Mouse (Mus musculus) embryo, embryonic 9.5 days (tissue): ENCODE measurements around the gene Wdr82.
"Not testable (repeated sequence)": the region's sequence is repeated elsewhere in the genome, so short reads cannot be mapped to it uniquely, and the experiment has no call there.

Source experiments
- DNase-seq: peaks from one replicate; pipeline ENCODE4 v3.0.0-alpha.2; 2017; ENCODE audit errors: extremely low spot score

Gene Wdr82

GRCm38 (mm10) chr9:106166709-106167108 is 4.0 kb upstream of the Wdr82 start:
- no peak for DNase-seq

GRCm38 (mm10) chr9:106167241-106167640 is 3.5 kb upstream of the Wdr82 start:
- DNase-seq: no peak

- DNase-seq: no peak
Observed at GRCm38 (mm10) chr9:106167703-106168102, 3.0 kb upstream of the Wdr82 start.

GRCm38 (mm10) chr9:106169006-106169405 is 1.7 kb upstream of the Wdr82 start:
- not testable (repeated sequence) for DNase-seq

- no peak for DNase-seq
Observed at GRCm38 (mm10) chr9:106169917-106170316, 811 bp upstream of the Wdr82 start.

GRCm38 (mm10) chr9:106171346-106172158 is 824 bp downstream of the Wdr82 start:
- peak; percentile 69 for DNase-seq

- no peak for DNase-seq
Observed at GRCm38 (mm10) chr9:106172527-106172926, 1.8 kb downstream of the Wdr82 start.

- DNase-seq: no peak
Observed at GRCm38 (mm10) chr9:106173363-106173762, 2.6 kb downstream of the Wdr82 start.

GRCm38 (mm10) chr9:106175552-106176200 is 4.9 kb downstream of the Wdr82 start:
- DNase-seq: no peak

- no peak for DNase-seq
Observed at GRCm38 (mm10) chr9:106176769-106177168, 6.0 kb downstream of the Wdr82 start.

- DNase-seq: no peak
Observed at GRCm38 (mm10) chr9:106177799-106178198, 7.1 kb downstream of the Wdr82 start.

GRCm38 (mm10) chr9:106179454-106179853 is 8.7 kb downstream of the Wdr82 start:
- no peak for DNase-seq

- DNase-seq: no peak
Observed at GRCm38 (mm10) chr9:106179964-106180363, 9.2 kb downstream of the Wdr82 start.

GRCm38 (mm10) chr9:106182146-106182545 is 11.4 kb downstream of the Wdr82 start:
- DNase-seq: no peak

GRCm38 (mm10) chr9:106183996-106184395 is 13.3 kb downstream of the Wdr82 start:
- DNase-seq: no peak

GRCm38 (mm10) chr9:106191355-106191754 is 20.6 kb downstream of the Wdr82 start:
- no peak for DNase-seq

- no peak for DNase-seq
Observed at GRCm38 (mm10) chr9:106192024-106192423, 21.3 kb downstream of the Wdr82 start.

GRCm38 (mm10) chr9:106192998-106193397 is 22.3 kb downstream of the Wdr82 start:
- no peak for DNase-seq

- DNase-seq: no peak
Observed at GRCm38 (mm10) chr9:106193930-106194807, 23.4 kb downstream of the Wdr82 start.

- DNase-seq: no peak
Observed at GRCm38 (mm10) chr9:106195693-106196092, 25.0 kb downstream of the Wdr82 start.

- DNase-seq: no peak
Observed at GRCm38 (mm10) chr9:106197081-106197713, 26.5 kb downstream of the Wdr82 start.

- no peak for DNase-seq
Observed at GRCm38 (mm10) chr9:106197732-106198131, 27.0 kb downstream of the Wdr82 start.
